Mouse (Mus musculus): ENCODE measurements around the gene Hnrnpab.

DNA sequence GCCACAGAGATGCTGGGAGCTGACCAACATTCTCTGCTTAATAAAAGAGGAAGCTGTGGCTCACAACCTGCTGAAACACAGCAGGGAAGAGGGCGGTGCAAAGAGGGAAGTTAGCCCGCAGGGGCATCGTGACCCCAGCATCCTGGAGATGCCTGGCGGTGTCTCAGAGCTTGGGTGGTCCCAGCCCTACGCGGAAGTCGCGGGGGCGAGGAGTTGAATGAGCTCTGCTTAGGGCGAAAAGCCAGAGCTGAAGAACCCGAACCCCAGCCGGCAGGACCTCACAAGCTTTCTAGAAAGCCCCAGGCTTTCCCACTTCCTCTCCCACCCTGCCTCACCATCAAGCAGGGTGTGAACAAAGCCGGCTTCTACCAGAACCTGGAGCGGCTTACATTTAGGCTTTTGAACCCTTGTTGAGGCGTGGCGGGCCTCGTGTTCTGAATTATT is 31.3 kb upstream of the Hnrnpab start:
- TF ChIP-seq MYB (IDR thresholded peaks at IDR 0.05; ENCODE audit: low read depth, low read length) = no peak
- no peak for TF ChIP-seq POLR2AphosphoS2 (IDR thresholded peaks at IDR 0.05; ENCODE audit: low read length)
- no peak for TF ChIP-seq CTCF (IDR thresholded peaks at IDR 0.05 in 2 of 3, conservative IDR thresholded peaks at IDR 0.05 in 1 of 3; ENCODE audit: control insufficient read depth in 1 of 3, insufficient read depth in 1 of 3, low read depth in 2 of 3, low read length in 3 of 3, poor library complexity in 1 of 3, severe bottlenecking in 1 of 3)
- peak; percentile 83 to 86 for TF ChIP-seq POLR2A (IDR thresholded peaks at IDR 0.05; ENCODE audit: control insufficient read depth in 1 of 2, insufficient read depth in 1 of 2, low read depth in 1 of 2, low read length in 2 of 2, poor library complexity in 1 of 2)
- no peak for TF ChIP-seq GABPA (IDR thresholded peaks at IDR 0.05; ENCODE audit: low read depth, low read length)

Data from MEL (cell line).